Mouse (Mus musculus): Measurements from ENCODE around the gene Entpd7.

DNA sequence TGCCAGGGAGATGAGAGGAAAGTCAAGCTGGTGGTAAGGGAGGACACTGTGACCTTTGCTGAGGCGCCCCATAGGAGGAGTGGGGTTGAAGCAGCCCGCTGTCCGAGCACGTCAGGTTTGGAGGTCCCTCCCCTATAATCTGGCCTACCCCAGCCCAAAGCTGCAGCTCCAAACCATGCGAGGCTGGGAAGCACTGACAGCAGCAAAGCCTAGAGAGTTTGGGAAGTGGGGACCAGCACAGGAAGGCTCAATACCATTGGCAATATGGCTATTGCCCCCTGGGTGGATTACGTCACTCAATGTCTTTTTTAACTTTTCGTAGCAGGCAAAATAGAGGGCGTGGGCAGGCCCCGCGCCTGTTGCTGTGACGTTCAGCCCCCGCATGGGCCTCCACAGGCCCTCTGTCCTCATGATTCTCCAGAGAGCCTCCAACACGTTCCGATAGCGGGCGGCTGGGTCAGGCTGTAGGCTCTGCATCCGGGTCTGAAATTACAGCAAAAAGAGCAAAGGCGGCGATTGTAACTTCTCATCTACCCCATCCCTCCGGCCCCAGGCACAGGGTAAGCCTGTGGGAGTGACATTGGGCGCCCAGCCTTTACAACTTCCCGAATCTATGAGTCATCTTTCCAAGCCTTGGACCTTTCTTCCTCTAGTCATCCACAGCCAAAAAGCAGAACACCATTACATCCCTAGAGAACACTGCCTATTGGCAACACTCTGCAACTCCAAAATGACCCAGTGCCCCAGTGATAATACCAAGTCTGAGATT, 22.6 kb upstream of the Entpd7 start:
- TF ChIP-seq CTCF (IDR thresholded peaks at IDR 0.05; ENCODE audit: low read depth, low read length) (no peak), POLR2A (IDR thresholded peaks at IDR 0.05; ENCODE audit: extremely low read depth, insufficient read depth, low read length) (no peak)
